Mouse (Mus musculus) frontal cortex, postnatal 25 days (tissue): ENCODE data around the gene Arhgef6.

Experiments used
- DNase-seq, 2 experiments: peaks; one replicate each; pipeline ENCODE4 v3.0.0; 2022; ENCODE audit warnings: low spot score in 2 of 2

Arhgef6 gene

GRCm38 (mm10) chrX:57303188-57303878, 35.2 kb downstream of the Arhgef6 start:
- no peak for DNase-seq

DNA sequence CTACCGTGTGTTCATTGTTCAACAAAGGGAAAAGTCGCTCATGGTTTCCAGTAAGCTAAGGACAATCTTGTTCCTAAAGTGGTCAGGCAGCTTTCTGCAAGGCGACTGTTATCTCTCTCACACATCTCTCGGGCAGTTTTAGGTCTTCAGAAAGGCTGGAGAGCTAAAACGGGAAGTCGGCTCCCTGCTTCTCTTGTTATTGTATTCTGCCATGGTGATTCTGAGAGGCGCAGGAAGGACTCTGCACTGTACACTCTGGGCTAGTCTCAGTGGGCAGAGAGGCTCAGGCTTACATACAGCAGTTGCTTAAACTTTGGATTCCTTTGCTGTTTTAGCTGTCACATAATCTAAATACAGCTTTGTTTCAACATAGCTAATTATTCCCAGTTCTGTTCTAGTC, 39.6 kb downstream of the Arhgef6 start:
- no peak for DNase-seq

DNA sequence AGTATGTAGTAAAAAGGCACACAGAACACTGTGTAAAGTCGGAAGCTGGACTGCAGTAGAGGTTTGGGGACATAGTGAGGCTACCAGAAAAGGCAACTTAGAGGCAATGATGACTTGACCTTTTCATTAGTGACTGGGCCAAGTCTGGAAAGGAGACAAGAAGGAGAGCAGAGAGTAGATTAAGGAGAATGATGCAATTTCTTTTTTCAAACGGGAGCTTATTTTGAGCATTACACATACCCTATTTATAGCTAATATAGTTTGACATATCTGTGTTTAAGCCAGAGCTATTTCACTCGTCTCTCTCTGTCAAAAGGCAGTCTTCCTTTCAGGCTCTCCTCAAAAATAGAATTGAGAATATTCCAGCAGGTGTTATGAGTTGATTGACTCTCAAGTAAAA, 50.1 kb downstream of the Arhgef6 start:
- no peak for DNase-seq

DNA sequence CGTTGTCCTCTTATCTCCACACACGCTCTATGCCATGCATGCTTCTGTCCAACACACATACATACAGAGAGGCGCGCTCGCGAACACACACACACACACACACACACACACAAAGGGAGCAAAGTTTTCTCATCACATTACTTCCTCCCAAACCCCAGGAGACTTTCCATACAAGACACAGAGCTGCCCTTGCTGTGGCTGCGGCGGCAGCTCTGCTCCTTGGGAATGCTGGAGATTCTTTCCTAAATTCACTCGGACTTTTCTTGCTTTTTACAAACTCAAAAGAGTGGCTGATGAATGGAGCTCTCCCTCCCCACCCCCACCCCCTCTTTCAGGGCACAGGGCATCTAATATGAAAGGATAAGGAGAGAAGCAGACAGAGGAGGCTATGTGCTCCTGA, 52.2 kb downstream of the Arhgef6 start:
- no peak for DNase-seq

- DNase-seq = no peak
Observed at GRCm38 (mm10) chrX:57282184-57282583, 56.3 kb downstream of the Arhgef6 start.

GRCm38 (mm10) chrX:57277560-57278335, 60.8 kb downstream of the Arhgef6 start:
- DNase-seq = no peak

GRCm38 (mm10) chrX:57263515-57263914, 75.0 kb downstream of the Arhgef6 start:
- DNase-seq = no peak

GRCm38 (mm10) chrX:57260744-57261143, 77.8 kb downstream of the Arhgef6 start:
- no peak for DNase-seq

- no peak for DNase-seq
Observed at GRCm38 (mm10) chrX:57253329-57254055, 85.0 kb downstream of the Arhgef6 start.

- DNase-seq = no peak
Observed at GRCm38 (mm10) chrX:57238572-57238971, 100.0 kb downstream of the Arhgef6 start.

GRCm38 (mm10) chrX:57235982-57236381, 102.5 kb downstream of the Arhgef6 start:
- no peak for DNase-seq

- no peak for DNase-seq
Observed at GRCm38 (mm10) chrX:57233596-57233995, 104.9 kb downstream of the Arhgef6 start.

DNA sequence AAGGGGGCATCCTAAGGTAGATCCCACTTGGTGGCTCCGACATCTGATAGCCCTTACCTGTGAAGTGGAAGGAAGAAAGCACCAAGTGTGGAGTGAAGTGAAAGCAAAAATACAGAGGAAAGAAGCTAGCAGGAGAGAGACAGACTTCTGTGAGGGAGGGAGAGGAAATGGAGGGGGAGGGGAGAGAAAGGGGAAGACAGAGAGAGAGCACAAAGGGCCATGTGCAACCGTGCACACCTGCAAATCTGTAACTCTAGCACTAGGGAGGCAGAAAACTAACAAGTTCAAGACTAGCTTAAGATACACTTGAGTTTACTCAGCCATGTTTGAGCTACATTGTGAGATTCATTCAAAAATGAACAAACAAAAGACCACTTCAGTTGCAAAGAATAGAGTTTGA, 110.4 kb downstream of the Arhgef6 start:
- DNase-seq = no peak

DNA sequence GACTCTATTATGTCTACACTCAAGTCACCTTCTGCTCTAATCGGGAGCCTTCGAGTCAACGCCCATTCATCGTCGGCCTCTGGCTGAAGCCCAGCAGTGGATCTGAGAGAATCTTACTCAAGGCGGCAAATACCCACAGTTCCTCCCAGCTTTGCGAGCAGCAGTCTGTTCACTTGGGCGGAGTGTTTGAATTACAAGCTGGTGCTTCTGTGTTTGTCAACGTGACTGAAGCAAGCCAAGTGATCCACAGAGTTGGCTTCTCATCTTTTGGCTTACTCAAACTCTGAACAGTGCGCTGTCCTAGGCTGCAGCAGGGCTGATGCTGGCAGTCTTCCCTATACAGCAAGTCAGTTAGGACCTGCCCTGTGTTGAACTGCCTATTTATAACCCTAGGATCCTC, 115.2 kb downstream of the Arhgef6 start:
- DNase-seq = no peak

GRCm38 (mm10) chrX:57221881-57222280, 116.6 kb downstream of the Arhgef6 start:
- no peak for DNase-seq

- DNase-seq = no peak
Observed at GRCm38 (mm10) chrX:57219563-57219962, 119.0 kb downstream of the Arhgef6 start.

GRCm38 (mm10) chrX:57216271-57216670, 122.3 kb downstream of the Arhgef6 start:
- DNase-seq = no peak

DNA sequence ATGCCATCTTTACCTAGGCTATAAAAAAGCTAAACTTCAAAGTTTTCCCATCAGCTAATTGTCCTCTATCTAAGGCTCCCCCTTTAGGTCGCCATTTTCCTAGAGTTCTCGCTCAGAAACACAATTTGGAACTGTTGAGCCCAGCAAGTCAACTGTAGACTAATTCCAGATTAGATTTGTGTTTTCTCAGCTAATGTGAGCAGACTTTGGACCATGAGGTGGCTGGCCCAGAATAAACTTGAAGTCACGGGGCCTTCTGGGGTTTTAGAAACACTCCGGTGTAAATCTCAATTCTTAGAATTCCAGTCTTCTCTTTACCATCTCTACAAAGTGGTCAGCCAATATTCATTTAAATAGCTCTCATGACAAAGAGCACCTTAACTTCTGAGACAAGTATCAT, 123.0 kb downstream of the Arhgef6 start:
- no peak for DNase-seq

- no peak for DNase-seq
Observed at GRCm38 (mm10) chrX:57212862-57213261, 125.7 kb downstream of the Arhgef6 start.

GRCm38 (mm10) chrX:57211876-57212275, 126.7 kb downstream of the Arhgef6 start, which contains the start of gene Cd40lg:
Gene Cd40lg, plus strand, starts transcription at chrX:57212143.
- DNase-seq = no peak

DNA sequence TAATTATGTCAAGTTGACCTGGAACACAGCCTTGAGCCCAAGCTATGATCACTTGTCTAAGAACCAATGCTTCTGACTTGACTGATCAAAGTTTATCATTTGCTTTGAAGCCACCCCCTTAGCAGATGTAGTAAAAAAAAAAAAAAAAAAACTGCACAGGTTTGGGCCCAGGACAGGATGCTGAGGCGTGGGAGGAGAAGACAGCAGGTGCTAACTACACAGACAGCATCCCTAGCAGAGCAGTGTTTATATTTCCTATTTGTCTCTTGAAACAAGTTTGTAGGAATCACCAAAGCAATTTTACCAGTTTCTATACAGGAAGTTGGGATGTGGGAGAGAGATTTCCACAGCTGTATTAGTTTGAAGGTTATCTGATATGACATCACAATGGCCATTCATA, 127.9 kb downstream of the Arhgef6 start:
- DNase-seq = no peak

- DNase-seq = no peak
Observed at GRCm38 (mm10) chrX:57200397-57200796, 138.1 kb downstream of the Arhgef6 start.

GRCm38 (mm10) chrX:57198036-57198435, 140.5 kb downstream of the Arhgef6 start:
- no peak for DNase-seq
